Mouse (Mus musculus) granulocyte monocyte progenitor cell, adult 5-6 weeks (primary cell): ENCODE data around the gene Nlrc5. TPM values are rescaled to one million over a fixed set of nuclear protein-coding genes. Genes with fewer than 3 reads are reported as not detected.
"Not testable (repeated sequence)": the region's sequence is repeated elsewhere in the genome, so short reads cannot be mapped to it uniquely, and the experiment has no call there.

ENCODE experiments used
- ATAC-seq: replicated peaks from 2 replicates; pipeline ENCODE4 v1.8.0; 2016; ENCODE audit warnings: mild to moderate bottlenecking, moderate TSS enrichment, inconsistent platforms; ENCODE audit not compliant: poor library complexity, severe bottlenecking
- total RNA-seq, 2 experiments: library from RNA; stranded (forward) in 1 of 2; stranded (reverse) in 1 of 2; fragments of 200-712, 200-1000 nt in 1 of 2; fragments of >200 nt in 1 of 2; fragmentation: Nextera tagmentation in 1 of 2; gene quantifications; 2 replicates each; pipeline ENCODE4 v1.2.3; 2014 to 2017

Gene Nlrc5
- total RNA-seq (2014; fragmentation: Nextera tagmentation) (35.8 and 43.0 TPM in 2 replicates), total RNA-seq (2017) (19.3 and 19.4 TPM in 2 replicates)

GRCm38 (mm10) chr8:94433981-94434466 lies at the start of gene Nlrc5:
TSS of gene Nlrc5 (plus strand) at chr8:94434356.
- ATAC-seq: peak; percentile 81

GRCm38 (mm10) chr8:94385506-94386213 lies 48.5 kb upstream of the Nlrc5 start:
- no peak for ATAC-seq

GRCm38 (mm10) chr8:94386214-94387026 lies 47.7 kb upstream of the Nlrc5 start, which contains the start of gene Herpud1:
TSS of gene Herpud1 (plus strand) at chr8:94386438.
- ATAC-seq: peak; percentile 82

GRCm38 (mm10) chr8:94387027-94387684 lies 47.0 kb upstream of the Nlrc5 start:
- peak; percentile 54 for ATAC-seq

GRCm38 (mm10) chr8:94387785-94388184 lies 46.4 kb upstream of the Nlrc5 start:
- ATAC-seq: no peak

- ATAC-seq: no peak
Measured at GRCm38 (mm10) chr8:94389531-94389930, 44.6 kb upstream of the Nlrc5 start.

GRCm38 (mm10) chr8:94390429-94390828 lies 43.7 kb upstream of the Nlrc5 start:
- ATAC-seq: no peak

GRCm38 (mm10) chr8:94390910-94391309 lies 43.2 kb upstream of the Nlrc5 start:
- ATAC-seq: no peak

GRCm38 (mm10) chr8:94392147-94392546 lies 42.0 kb upstream of the Nlrc5 start:
- peak; percentile 48 for ATAC-seq

- ATAC-seq: no peak
Measured at GRCm38 (mm10) chr8:94392648-94393047, 41.5 kb upstream of the Nlrc5 start.

- ATAC-seq: no peak
Measured at GRCm38 (mm10) chr8:94395851-94396540, 38.2 kb upstream of the Nlrc5 start.

- peak; percentile 81 for ATAC-seq
Measured at GRCm38 (mm10) chr8:94396964-94397657, 37.0 kb upstream of the Nlrc5 start.

- ATAC-seq: peak; percentile 61
Measured at GRCm38 (mm10) chr8:94398587-94398986, 35.6 kb upstream of the Nlrc5 start.

- no peak for ATAC-seq
Measured at GRCm38 (mm10) chr8:94399361-94399953, 34.7 kb upstream of the Nlrc5 start.

GRCm38 (mm10) chr8:94399957-94400356 lies 34.2 kb upstream of the Nlrc5 start:
- not testable (repeated sequence) for ATAC-seq

- 0 out of 2 replicates have a peak, but pooled peaks have one; percentile 19 for ATAC-seq
Measured at GRCm38 (mm10) chr8:94408443-94409080, 25.6 kb upstream of the Nlrc5 start.

- ATAC-seq: peak; percentile 83
Measured at GRCm38 (mm10) chr8:94409523-94409922, 24.6 kb upstream of the Nlrc5 start.

GRCm38 (mm10) chr8:94412518-94412917 lies 21.6 kb upstream of the Nlrc5 start:
- peak; percentile 52 for ATAC-seq

GRCm38 (mm10) chr8:94413509-94413908 lies 20.6 kb upstream of the Nlrc5 start:
- ATAC-seq: no peak
